Mouse (Mus musculus): ENCODE measurements around the gene Fhit. TPM values are rescaled to one million over a fixed set of nuclear protein-coding genes. Genes with fewer than 3 reads are reported as not detected.
"Not testable (repeated sequence)": the region's sequence is repeated elsewhere in the genome, so short reads cannot be mapped to it uniquely, and the experiment has no call there.

The Fhit gene
- total RNA-seq, 2 experiments from 2014 or later: 0.79 to 0.95 TPM

- Histone ChIP-seq H3K27ac (no peak overlapping the region), H3K4me3 (no peak overlapping the region)
- no peak for DNase-seq
- intact Hi-C loops (cut with DNase I): no loop called here
- no peak for TF ChIP-seq CTCF (IDR thresholded peaks at IDR 0.05)
Measured at GRCm38 (mm10) chr14:9976934-9977510, 1184.8 kb downstream of the Fhit start.

GRCm38 (mm10) chr14:9974402-9974801 lies 1187.4 kb downstream of the Fhit start:
- TF ChIP-seq CTCF (IDR thresholded peaks at IDR 0.05): no peak

GRCm38 (mm10) chr14:9963853-9964252 lies 1198.0 kb downstream of the Fhit start:
- intact Hi-C loops (cut with DNase I): no loop called here
- no peak for DNase-seq
- no peak for TF ChIP-seq CTCF (IDR thresholded peaks at IDR 0.05)

More at GRCm38 (mm10) chr14:9974402-9974801, 1187.4 kb downstream of the Fhit start:
- Histone ChIP-seq H3K4me3 (no peak overlapping the region), H3K27ac (no peak overlapping the region)
- no peak for DNase-seq
- intact Hi-C loops (cut with DNase I): no loop called here

GRCm38 (mm10) chr14:9960396-9960795 lies 1201.4 kb downstream of the Fhit start:
- no peak overlapping the region for H3K27ac ChIP-seq
- intact Hi-C loops (cut with DNase I): no loop called here
- no peak for DNase-seq
- no peak for TF ChIP-seq CTCF (IDR thresholded peaks at IDR 0.05)
- H3K4me3 ChIP-seq: no peak overlapping the region

More at GRCm38 (mm10) chr14:9963853-9964252, 1198.0 kb downstream of the Fhit start:
- no peak overlapping the region for H3K4me3 ChIP-seq
- H3K27ac ChIP-seq: no peak overlapping the region

- Histone ChIP-seq H3K4me3 (no peak overlapping the region), H3K27ac (no peak overlapping the region)
- no peak for TF ChIP-seq CTCF (IDR thresholded peaks at IDR 0.05)
- intact Hi-C loops (cut with DNase I): no loop called here
- no peak for DNase-seq
Measured at GRCm38 (mm10) chr14:9899494-9899893, 1262.3 kb downstream of the Fhit start.

- DNase-seq: no peak
- Histone ChIP-seq H3K4me3 (no peak overlapping the region), H3K27ac (no peak overlapping the region)
- intact Hi-C loops (cut with DNase I): no loop called here
- no peak for TF ChIP-seq CTCF (IDR thresholded peaks at IDR 0.05)
Measured at GRCm38 (mm10) chr14:9896556-9896955, 1265.3 kb downstream of the Fhit start.

- TF ChIP-seq CTCF (IDR thresholded peaks at IDR 0.05): no peak
Measured at GRCm38 (mm10) chr14:9852041-9852440, 1309.8 kb downstream of the Fhit start.

GRCm38 (mm10) chr14:9832290-9832689 lies 1329.5 kb downstream of the Fhit start:
- no peak for DNase-seq
- intact Hi-C loops (cut with DNase I): no loop called here
- H3K27ac ChIP-seq: no peak overlapping the region
- TF ChIP-seq CTCF (IDR thresholded peaks at IDR 0.05): no peak
- no peak overlapping the region for H3K4me3 ChIP-seq

More at GRCm38 (mm10) chr14:9852041-9852440, 1309.8 kb downstream of the Fhit start:
- Histone ChIP-seq H3K27ac (no peak overlapping the region), H3K4me3 (no peak overlapping the region)
- intact Hi-C loops (cut with DNase I): no loop called here
- DNase-seq: no peak

GRCm38 (mm10) chr14:9828699-9829240 lies 1333.1 kb downstream of the Fhit start:
- H3K4me3 ChIP-seq; DNase-seq; intact Hi-C loops (cut with DNase I): not testable (repeated sequence)

GRCm38 (mm10) chr14:9815963-9816362 lies 1345.9 kb downstream of the Fhit start:
- Histone ChIP-seq H3K27ac (no peak overlapping the region), H3K4me3 (no peak overlapping the region)
- DNase-seq: no peak
- intact Hi-C loops (cut with DNase I): no loop called here
- no peak for TF ChIP-seq CTCF (IDR thresholded peaks at IDR 0.05)

More at GRCm38 (mm10) chr14:9828699-9829240, 1333.1 kb downstream of the Fhit start:
- H3K27ac ChIP-seq: not testable (repeated sequence)

- TF ChIP-seq CTCF (IDR thresholded peaks at IDR 0.05): no peak
- no peak overlapping the region for H3K27ac ChIP-seq
- no peak for DNase-seq
- intact Hi-C loops (cut with DNase I): no loop called here
- no peak overlapping the region for H3K4me3 ChIP-seq
Measured at GRCm38 (mm10) chr14:9811847-9812321, 1350.0 kb downstream of the Fhit start.

- DNase-seq: no peak
- H3K27ac ChIP-seq: no peak overlapping the region
- no peak overlapping the region for H3K4me3 ChIP-seq
- intact Hi-C loops (cut with DNase I): no loop called here
- no peak for TF ChIP-seq CTCF (IDR thresholded peaks at IDR 0.05)
Measured at GRCm38 (mm10) chr14:9811177-9811846, 1350.5 kb downstream of the Fhit start.

GRCm38 (mm10) chr14:9793403-9793802 lies 1368.4 kb downstream of the Fhit start:
- intact Hi-C loops (cut with DNase I): no loop called here

More at GRCm38 (mm10) chr14:9793403-9793802, 1368.4 kb downstream of the Fhit start:
- no peak overlapping the region for H3K4me3 ChIP-seq
- DNase-seq: no peak
- H3K27ac ChIP-seq: no peak overlapping the region
- no peak for TF ChIP-seq CTCF (IDR thresholded peaks at IDR 0.05)
